Mouse (Mus musculus) limb, embryonic 12.5 days (tissue): ENCODE results near the gene Gm29427. TPM values are rescaled to one million over a fixed set of nuclear protein-coding genes. Genes with fewer than 3 reads are reported as not detected.

Experiments used
- ATAC-seq: fragments of 200-750 bp; cut with Nextera tagmentation; 2 replicates; pipeline ENCODE4 v1.8.0; 2017; ENCODE audit warnings: low read depth, moderate TSS enrichment; ENCODE audit not compliant: insufficient number of reproducible peaks, insufficient read depth, low FRiP score, low TSS enrichment
- H3K27ac ChIP-seq: fragments of 300-500 bp; sonication (generic); 2 replicates; pipeline ENCODE4 v1.5.1; 2016; ENCODE audit warnings: mild to moderate bottlenecking, moderate library complexity
- H3K27me3 ChIP-seq: fragments of 300-500 bp; sonication (generic); 2 replicates; pipeline ENCODE4 v1.6.1; 2016; ENCODE audit warnings: mild to moderate bottlenecking, moderate library complexity
- H3K36me3 ChIP-seq: fragments of 300-500 bp; sonication (generic); 2 replicates; pipeline ENCODE4 v1.6.1; 2016; ENCODE audit warnings: mild to moderate bottlenecking, moderate library complexity
- H3K4me1 ChIP-seq: fragments of 300-500 bp; sonication (generic); replicated peaks from 2 replicates; pipeline ENCODE4 v1.6.1; 2016
- H3K4me2 ChIP-seq: fragments of 300-500 bp; sonication (generic); 2 replicates; pipeline ENCODE4 v1.6.1; 2016; ENCODE audit warnings: mild to moderate bottlenecking, moderate library complexity
- H3K4me3 ChIP-seq: fragments of 300-500 bp; sonication (generic); replicated peaks from 2 replicates; pipeline ENCODE4 v1.5.1; 2016; ENCODE audit warnings: mild to moderate bottlenecking
- H3K9ac ChIP-seq: fragments of 300-500 bp; sonication (generic); replicated peaks from 2 replicates; pipeline ENCODE4 v1.6.1; 2016; ENCODE audit warnings: mild to moderate bottlenecking, moderate library complexity
- H3K9me3 ChIP-seq: fragments of 300-500 bp; sonication (generic); 2 replicates; pipeline ENCODE4 v1.6.1; 2016; ENCODE audit warnings: mild to moderate bottlenecking, moderate library complexity
- WGBS: fragments of 180-500 bp; shearing (Covaris S2); methylation state at CpG from one replicate; pipeline ENCODE4 v1.1.7; 2016; 5-methylcytosine and 5-hydroxymethylcytosine counted together
- polyA plus RNA-seq: library from polyadenylated mRNA; unstranded; fragments of >200 nt; fragmentation: Nextera tagmentation; extraction: Ambion mirVana; gene quantifications from 2 replicates; pipeline ENCODE4 v1.2.1, GENCODE M21; 2016

The Gm29427 gene
- polyA plus RNA-seq, 1 experiment from 2014 or later: not detected

GRCm38 (mm10) chr1:130731741-130732337 is 16.2 kb upstream of the Gm29427 start, which contains the start of gene AA986860:
Gene AA986860 (plus strand): TSS chr1:130731976.
- H3K36me3 ChIP-seq: no peaks in the 10 kb centered on the region
- WGBS: 7% methylated on average over 10 of the region's 10 CpGs
- H3K27ac ChIP-seq: no peak within 1 kb of the TSS
- no peaks in the 10 kb centered on the region for H3K9me3 ChIP-seq
- peak; percentile 71; the same call in 1 of the 2 replicates for ATAC-seq
- peaks cover 3% of the 10 kb centered on the region; the same call in 1 of the 2 replicates for H3K4me1 ChIP-seq
- H3K9ac ChIP-seq: no peak within 1 kb of the TSS; the same call in 1 of the 2 replicates
- 0 out of 2 replicates have a peak within 1 kb of the TSS, but pooled peaks have one; percentile 7 for H3K4me3 ChIP-seq
- peak within 1 kb of the TSS; percentile 37 for H3K4me2 ChIP-seq
- H3K27me3 ChIP-seq: no peaks in the 10 kb centered on the region

GRCm38 (mm10) chr1:130729153-130729552 is 13.6 kb upstream of the Gm29427 start, which contains the start of gene Pfkfb2:
Gene Pfkfb2 (minus strand): TSS chr1:130729253.
- no peak for ATAC-seq
- no peaks in the 10 kb centered on the region for H3K9me3 ChIP-seq
- H3K27me3 ChIP-seq: no peaks in the 10 kb centered on the region
- no peak within 1 kb of the TSS for H3K4me2 ChIP-seq
- WGBS: 74% methylated on average over 2 of the region's 2 CpGs
- peaks cover 3% of the 10 kb centered on the region; the same call in 1 of the 2 replicates for H3K4me1 ChIP-seq
- no peak within 1 kb of the TSS for H3K4me3 ChIP-seq
- no peak within 1 kb of the TSS for H3K27ac ChIP-seq
- H3K36me3 ChIP-seq: no peaks in the 10 kb centered on the region; the same call in 1 of the 2 replicates
- no peak within 1 kb of the TSS for H3K9ac ChIP-seq

DNA sequence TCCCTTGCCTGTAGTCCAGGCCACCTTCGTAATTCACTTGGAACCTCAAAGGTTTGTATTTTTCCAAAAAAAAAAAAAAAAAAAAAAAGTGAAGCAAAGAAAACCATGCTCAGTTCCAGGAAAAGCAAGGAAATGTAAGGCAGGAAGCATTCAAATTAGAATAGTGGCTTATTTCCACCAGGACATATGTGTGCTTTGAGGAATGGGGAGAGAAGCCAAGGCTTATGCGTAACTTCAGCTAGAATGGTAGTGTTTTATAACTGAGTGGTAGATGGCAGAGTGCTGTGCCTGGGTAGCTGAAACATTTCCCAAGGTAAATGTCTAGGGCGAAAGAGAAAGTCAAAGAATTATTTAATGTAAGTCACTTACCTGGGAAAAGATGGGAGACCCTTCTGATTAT is 13.1 kb upstream of the Gm29427 start:
- Histone ChIP-seq H3K9ac (no peak overlapping the region), H3K9me3 (no peaks in the 10 kb centered on the region), H3K4me3 (no peak overlapping the region), H3K4me2 (no peak overlapping the region), H3K36me3 (no peaks in the 10 kb centered on the region; the same call in 1 of the 2 replicates), H3K4me1 (peaks cover 3% of the 10 kb centered on the region; the same call in 1 of the 2 replicates), H3K27me3 (no peaks in the 10 kb centered on the region), H3K27ac (no peak overlapping the region)
- WGBS: 92% methylated on average over 3 of the region's 3 CpGs
- no peak for ATAC-seq

DNA sequence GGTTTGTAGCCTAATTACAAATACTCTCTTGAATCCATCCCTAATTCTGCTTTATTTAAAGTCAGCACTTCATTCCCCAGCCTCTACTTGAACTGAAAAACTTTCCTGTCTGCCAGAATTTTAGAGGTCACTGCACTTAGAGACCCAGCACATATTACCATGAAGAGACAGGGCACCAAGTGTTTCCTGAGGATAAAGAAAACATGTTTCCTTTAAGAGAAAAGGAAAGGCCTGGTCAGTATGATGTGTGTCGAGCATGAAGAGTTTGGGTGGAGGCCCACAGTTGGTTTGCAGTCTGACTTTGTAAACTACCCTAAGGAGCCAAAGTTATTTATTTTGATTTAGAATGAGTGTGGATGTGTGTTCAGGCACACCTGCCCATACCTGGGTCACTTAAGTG is 12.5 kb upstream of the Gm29427 start:
- Histone ChIP-seq H3K9me3 (no peaks in the 10 kb centered on the region), H3K27ac (no peak overlapping the region), H3K4me2 (no peak overlapping the region), H3K27me3 (no peaks in the 10 kb centered on the region), H3K4me3 (no peak overlapping the region), H3K9ac (no peak overlapping the region), H3K36me3 (peaks cover 5% of the 10 kb centered on the region; the same call in 1 of the 2 replicates), H3K4me1 (peaks cover 3% of the 10 kb centered on the region; the same call in 1 of the 2 replicates)
- ATAC-seq: no peak
- WGBS: 85% methylated on average over 1 of the region's 1 CpGs

- Histone ChIP-seq H3K9ac (no peak overlapping the region), H3K36me3 (peaks cover 6% of the 10 kb centered on the region; the same call in 1 of the 2 replicates), H3K27ac (no peak overlapping the region), H3K4me3 (no peak overlapping the region), H3K9me3 (no peaks in the 10 kb centered on the region), H3K27me3 (no peaks in the 10 kb centered on the region), H3K4me1 (no peaks in the 10 kb centered on the region), H3K4me2 (no peak overlapping the region)
- no peak for ATAC-seq
- 88% methylated on average over 2 of the region's 2 CpGs for WGBS
These were observed 10.8 kb upstream of the Gm29427 start for GRCm38 (mm10) chr1:130726396-130726795.

GRCm38 (mm10) chr1:130724206-130724605 is 8.6 kb upstream of the Gm29427 start:
- Histone ChIP-seq H3K4me1 (no peaks in the 10 kb centered on the region), H3K9ac (no peak overlapping the region), H3K4me3 (no peak overlapping the region), H3K27me3 (no peaks in the 10 kb centered on the region), H3K27ac (no peak overlapping the region), H3K36me3 (peaks cover 9% of the 10 kb centered on the region), H3K4me2 (no peak overlapping the region), H3K9me3 (no peaks in the 10 kb centered on the region)
- 93% methylated on average over 5 of the region's 5 CpGs for WGBS
- no peak for ATAC-seq

DNA sequence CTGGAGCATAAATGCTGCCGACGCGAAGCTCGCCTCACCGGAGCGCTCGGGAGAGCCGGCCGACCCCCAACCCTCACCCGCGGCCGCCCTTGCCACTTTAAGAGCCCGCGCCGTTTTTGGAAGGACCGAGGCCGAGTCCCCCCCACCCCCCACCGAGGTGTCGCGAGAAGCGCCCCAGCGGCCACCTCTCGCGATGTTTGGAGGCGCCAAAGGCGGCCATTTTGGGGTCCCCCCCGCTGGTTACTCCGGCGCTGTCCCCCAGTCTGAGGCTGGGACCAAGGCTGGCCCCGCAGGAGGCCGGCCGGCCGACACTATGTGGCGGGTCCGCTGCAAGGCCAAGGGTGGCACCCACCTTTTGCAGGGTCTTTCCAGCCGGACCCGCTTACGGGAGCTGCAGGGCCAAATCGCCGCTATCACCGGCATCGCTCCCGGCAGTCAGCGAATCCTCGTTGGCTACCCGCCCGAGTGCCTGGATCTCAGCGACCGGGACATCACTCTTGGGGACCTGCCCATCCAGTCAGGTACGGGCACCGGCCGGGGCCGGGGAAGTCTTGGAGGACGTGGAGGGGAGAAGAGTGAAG is 1.8 kb upstream of the Gm29427 start, which contains the start of gene Yod1:
TSS of gene Yod1 (plus strand) at position 37 of the 581 bp plus-strand sequence.
- H3K36me3 ChIP-seq: peaks cover 9% of the 10 kb centered on the region
- peak; percentile 83 for ATAC-seq
- H3K4me1 ChIP-seq: peaks cover 8% of the 10 kb centered on the region
- under 1% methylated on average over 54 of the region's 54 CpGs for WGBS
- H3K9ac ChIP-seq: peak within 1 kb of the TSS; percentile 90
- H3K27me3 ChIP-seq: peaks cover 10% of the 10 kb centered on the region; the same call in 1 of the 2 replicates
- peak within 1 kb of the TSS; percentile 89 for H3K4me3 ChIP-seq
- H3K4me2 ChIP-seq: peak within 1 kb of the TSS; percentile 91
- no peaks in the 10 kb centered on the region for H3K9me3 ChIP-seq
- peak within 1 kb of the TSS; percentile 73 for H3K27ac ChIP-seq

GRCm38 (mm10) chr1:130716513-130717290 is 1.1 kb upstream of the Gm29427 start:
- H3K27ac ChIP-seq: peak overlapping the region; percentile 73; the same call in 1 of the 2 replicates
- peak overlapping the region; percentile 89 for H3K4me3 ChIP-seq
- whole genome bisulfite sequencing: under 1% methylated on average over 42 of the region's 42 CpGs
- 0 out of 2 replicates have a peak, but pooled peaks have one; percentile 3 for ATAC-seq
- peaks cover 8% of the 10 kb centered on the region for H3K4me1 ChIP-seq
- peak overlapping the region; percentile 91 for H3K4me2 ChIP-seq
- peaks cover 10% of the 10 kb centered on the region; the same call in 1 of the 2 replicates for H3K27me3 ChIP-seq
- peaks cover 9% of the 10 kb centered on the region for H3K36me3 ChIP-seq
- H3K9ac ChIP-seq: peak overlapping the region; percentile 90
- H3K9me3 ChIP-seq: no peaks in the 10 kb centered on the region

DNA sequence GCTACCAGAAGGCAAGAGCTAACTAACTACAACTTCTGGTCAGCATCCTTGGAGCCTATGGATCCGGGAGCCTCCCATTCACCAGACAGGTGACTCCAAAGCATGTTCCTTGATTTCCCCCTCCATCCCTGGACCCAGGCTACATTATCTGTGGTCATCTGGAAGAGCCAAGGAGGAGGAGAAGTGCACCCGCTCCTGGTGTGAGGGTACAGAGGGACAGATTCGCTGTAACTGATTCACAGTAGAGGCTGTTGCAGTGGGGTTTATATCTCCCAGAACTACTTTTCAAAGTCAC is 566 bp upstream of the Gm29427 start:
- Histone ChIP-seq H3K9me3 (no peaks in the 10 kb centered on the region), H3K9ac (peak overlapping the region; percentile 90), H3K36me3 (peaks cover 9% of the 10 kb centered on the region), H3K4me2 (peak overlapping the region; percentile 91), H3K4me3 (peak overlapping the region; percentile 89), H3K27ac (peak overlapping the region; percentile 36; the same call in 1 of the 2 replicates), H3K4me1 (peaks cover 8% of the 10 kb centered on the region), H3K27me3 (peaks cover 10% of the 10 kb centered on the region; the same call in 1 of the 2 replicates)
- ATAC-seq: peak; percentile 7; the same call in 1 of the 2 replicates
- 4% methylated on average over 3 of the region's 3 CpGs for WGBS

- Histone ChIP-seq H3K9ac (no peak overlapping the region), H3K4me1 (peaks cover 8% of the 10 kb centered on the region), H3K9me3 (no peaks in the 10 kb centered on the region), H3K4me3 (no peak overlapping the region), H3K36me3 (peaks cover 4% of the 10 kb centered on the region; the same call in 1 of the 2 replicates), H3K4me2 (no peak overlapping the region), H3K27ac (no peak overlapping the region), H3K27me3 (peaks cover 10% of the 10 kb centered on the region; the same call in 1 of the 2 replicates)
- WGBS: 81% methylated on average over 4 of the region's 4 CpGs
- ATAC-seq: no peak
These were observed 1.6 kb downstream of the Gm29427 start for GRCm38 (mm10) chr1:130714046-130714445.
